Mouse (Mus musculus) lung, embryonic 16.5 days (tissue): Measurements from ENCODE around the gene Garem2. TPM values are rescaled to one million over a fixed set of nuclear protein-coding genes. Genes with fewer than 3 reads are reported as not detected.

Source experiments
- ATAC-seq: fragments of 200-750 bp; cut with Nextera tagmentation; 2 replicates; pipeline ENCODE4 v1.8.0; 2017; ENCODE audit warnings: low read depth, mild to moderate bottlenecking, moderate library complexity
- H3K27ac ChIP-seq: fragments of 300-500 bp; sonication (generic); 2 replicates; pipeline ENCODE4 v1.5.1; 2014; ENCODE audit warnings: mild to moderate bottlenecking, control low read depth, low read length
- H3K27me3 ChIP-seq: fragments of 300-500 bp; sonication (generic); 2 replicates; pipeline ENCODE4 v1.6.1; 2014; ENCODE audit warnings: low read depth, low read length, mixed read lengths; ENCODE audit not compliant: control insufficient read depth, insufficient read depth
- H3K36me3 ChIP-seq: fragments of 300-500 bp; sonication (generic); 2 replicates; pipeline ENCODE4 v1.6.1; 2014; ENCODE audit warnings: low read length; ENCODE audit not compliant: control insufficient read depth, insufficient read depth
- H3K4me1 ChIP-seq: fragments of 300-500 bp; sonication (generic); replicated peaks from 2 replicates; pipeline ENCODE4 v1.6.1; 2014; ENCODE audit warnings: low read length, mixed read lengths; ENCODE audit not compliant: control insufficient read depth, insufficient read depth
- H3K4me2 ChIP-seq: fragments of 300-500 bp; sonication (generic); 2 replicates; pipeline ENCODE4 v1.6.1; 2014; ENCODE audit warnings: low read depth, low read length, control low read depth
- H3K4me3 ChIP-seq: fragments of 300-500 bp; sonication (generic); 2 replicates; pipeline ENCODE4 v1.5.1; 2014; ENCODE audit warnings: mild to moderate bottlenecking, low read length, control low read depth
- H3K9ac ChIP-seq: fragments of 300-500 bp; sonication (generic); 2 replicates; pipeline ENCODE4 v1.6.1; 2014; ENCODE audit warnings: low read length, control low read depth
- H3K9me3 ChIP-seq: fragments of 300-500 bp; sonication (generic); 2 replicates; pipeline ENCODE4 v1.6.1; 2016; ENCODE audit warnings: low read length; ENCODE audit not compliant: control insufficient read depth
- WGBS: fragments of 180-500 bp; shearing (Covaris S2); extraction: QIAGEN DNeasy Blood & Tissue Kit; methylation state at CpG from one replicate; pipeline ENCODE4 v1.1.7; 2014; 5-methylcytosine and 5-hydroxymethylcytosine counted together
- polyA plus RNA-seq: library from polyadenylated mRNA; unstranded; fragments of >200 nt; fragmentation: Nextera tagmentation; extraction: Ambion mirVana; gene quantifications from 2 replicates; pipeline ENCODE4 v1.2.1, GENCODE M21; 2015

The Garem2 gene
- polyA plus RNA-seq, 1 experiment from 2014 or later, result 0.10 TPM

GRCm38 (mm10) chr5:30154474-30155394 is 49.8 kb downstream of the Garem2 start, which contains the start of the genes Hadha and Hadhb:
TSS of gene Hadha (minus strand) at chr5:30155162.
TSS of gene Hadhb (plus strand) at chr5:30155248.
- H3K4me3 ChIP-seq, result peak within 1 kb of the TSS; percentile 98
- H3K27ac ChIP-seq, result peak within 1 kb of the TSS; percentile 92
- H3K27me3 ChIP-seq, result no peaks in the 10 kb centered on the region
- H3K9ac ChIP-seq, result peak within 1 kb of the TSS; percentile 97
- peaks cover 7% of the 10 kb centered on the region for H3K4me1 ChIP-seq
- H3K4me2 ChIP-seq, result peak within 1 kb of the TSS; percentile 81
- under 1% methylated on average over 53 of the region's 53 CpGs for WGBS
- no peaks in the 10 kb centered on the region for H3K9me3 ChIP-seq
- ATAC-seq, result peak; percentile 94
- no peaks in the 10 kb centered on the region for H3K36me3 ChIP-seq

DNA sequence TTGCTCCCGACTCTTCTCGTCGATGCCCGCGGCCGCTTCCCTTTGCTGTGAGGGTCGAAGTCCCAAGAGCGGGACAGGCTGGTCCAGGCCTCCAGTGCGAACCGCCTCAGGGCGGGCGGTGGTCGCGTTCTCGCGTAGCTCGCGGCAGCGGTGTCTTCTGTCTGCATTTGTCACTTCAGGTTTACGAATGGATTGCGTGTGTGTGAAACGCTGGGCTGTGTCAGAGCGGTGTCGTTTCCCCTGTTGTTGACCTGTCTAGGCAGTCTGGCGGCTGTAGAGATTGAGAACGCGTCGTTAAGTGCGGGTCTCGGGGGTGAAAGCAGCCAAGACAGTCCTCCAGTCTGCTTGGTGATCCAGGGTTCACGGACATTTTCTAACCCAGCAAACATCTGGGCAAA is 50.4 kb downstream of the Garem2 start:
- Histone ChIP-seq H3K9me3 (no peaks in the 10 kb centered on the region), H3K27ac (peak overlapping the region; percentile 92), H3K36me3 (no peaks in the 10 kb centered on the region), H3K4me2 (peak overlapping the region; percentile 81), H3K9ac (peak overlapping the region; percentile 97), H3K4me1 (peaks cover 7% of the 10 kb centered on the region), H3K4me3 (peak overlapping the region; percentile 98), H3K27me3 (no peaks in the 10 kb centered on the region)
- whole genome bisulfite sequencing, result 0% methylated on average over 31 of the region's 31 CpGs
- peak; percentile 60 for ATAC-seq

GRCm38 (mm10) chr5:30155821-30156629 is 51.1 kb downstream of the Garem2 start:
- ATAC-seq, result no peak
- Histone ChIP-seq H3K27ac (peak overlapping the region; percentile 92), H3K27me3 (no peaks in the 10 kb centered on the region), H3K4me2 (peak overlapping the region; percentile 81), H3K36me3 (no peaks in the 10 kb centered on the region), H3K4me3 (peak overlapping the region; percentile 98), H3K4me1 (peaks cover 7% of the 10 kb centered on the region), H3K9me3 (no peaks in the 10 kb centered on the region), H3K9ac (peak overlapping the region; percentile 97)
- 24% methylated on average over 13 of the region's 13 CpGs for WGBS

DNA sequence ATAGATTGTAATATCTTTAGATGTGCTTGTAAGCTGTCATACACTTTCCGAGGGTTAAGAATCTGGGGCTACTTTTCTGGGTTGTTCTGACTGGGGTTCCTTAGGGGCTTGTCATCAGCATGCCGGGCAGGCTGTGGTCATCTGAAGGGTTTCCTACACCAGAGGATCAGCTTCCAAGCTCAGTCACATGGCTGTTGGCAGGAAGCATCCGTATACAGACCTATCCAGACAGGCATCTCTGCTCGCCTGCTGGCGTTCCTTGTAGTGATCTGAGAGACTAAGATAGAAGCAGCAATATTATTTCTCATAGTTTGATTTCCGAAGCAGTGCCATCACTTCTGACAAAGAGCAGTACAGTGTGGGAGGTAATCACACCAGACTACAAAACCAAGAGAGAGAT is 54.6 kb downstream of the Garem2 start:
- Histone ChIP-seq H3K9ac (no peak overlapping the region), H3K36me3 (no peaks in the 10 kb centered on the region), H3K4me3 (no peak overlapping the region), H3K4me2 (no peak overlapping the region), H3K9me3 (no peaks in the 10 kb centered on the region), H3K4me1 (peaks cover 5% of the 10 kb centered on the region), H3K27me3 (no peaks in the 10 kb centered on the region), H3K27ac (no peak overlapping the region)
- no peak for ATAC-seq
- 73% methylated on average over 6 of the region's 6 CpGs for WGBS

DNA sequence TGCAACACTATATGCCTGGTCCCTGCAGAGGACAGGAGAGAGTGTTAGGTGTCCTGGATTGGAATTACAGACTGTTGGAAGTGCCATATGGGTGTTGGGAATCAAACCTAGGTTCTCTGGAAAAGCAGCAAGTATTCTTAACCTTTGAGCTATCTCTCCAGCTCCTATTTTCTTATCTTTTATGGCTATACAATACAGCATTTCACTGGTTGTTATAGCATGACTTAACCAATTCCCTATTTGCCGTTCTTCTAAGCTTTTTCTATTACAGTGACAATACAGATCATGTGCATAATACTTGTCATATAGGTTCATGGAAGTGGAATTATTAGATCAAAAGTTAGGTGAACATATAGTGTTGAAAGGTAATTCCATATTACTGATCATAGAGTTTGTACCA is 56.9 kb downstream of the Garem2 start:
- no peaks in the 10 kb centered on the region for H3K9me3 ChIP-seq
- H3K9ac ChIP-seq, result no peak overlapping the region
- H3K4me1 ChIP-seq, result no peaks in the 10 kb centered on the region; the same call in 1 of the 2 replicates
- no peaks in the 10 kb centered on the region for H3K36me3 ChIP-seq
- 96% methylated on average over 1 of the region's 1 CpGs for WGBS
- no peak for ATAC-seq
- H3K4me2 ChIP-seq, result no peak overlapping the region
- H3K27me3 ChIP-seq, result no peaks in the 10 kb centered on the region
- H3K27ac ChIP-seq, result no peak overlapping the region
- H3K4me3 ChIP-seq, result no peak overlapping the region

GRCm38 (mm10) chr5:30162339-30162738 is 57.4 kb downstream of the Garem2 start:
- no peak for ATAC-seq
- no peak overlapping the region for H3K9ac ChIP-seq
- H3K9me3 ChIP-seq, result no peaks in the 10 kb centered on the region
- no peak overlapping the region for H3K4me2 ChIP-seq
- WGBS, result 64% methylated on average over 6 of the region's 6 CpGs
- H3K27me3 ChIP-seq, result no peaks in the 10 kb centered on the region
- H3K4me1 ChIP-seq, result no peaks in the 10 kb centered on the region
- no peaks in the 10 kb centered on the region for H3K36me3 ChIP-seq
- no peak overlapping the region for H3K4me3 ChIP-seq
- no peak overlapping the region for H3K27ac ChIP-seq

DNA sequence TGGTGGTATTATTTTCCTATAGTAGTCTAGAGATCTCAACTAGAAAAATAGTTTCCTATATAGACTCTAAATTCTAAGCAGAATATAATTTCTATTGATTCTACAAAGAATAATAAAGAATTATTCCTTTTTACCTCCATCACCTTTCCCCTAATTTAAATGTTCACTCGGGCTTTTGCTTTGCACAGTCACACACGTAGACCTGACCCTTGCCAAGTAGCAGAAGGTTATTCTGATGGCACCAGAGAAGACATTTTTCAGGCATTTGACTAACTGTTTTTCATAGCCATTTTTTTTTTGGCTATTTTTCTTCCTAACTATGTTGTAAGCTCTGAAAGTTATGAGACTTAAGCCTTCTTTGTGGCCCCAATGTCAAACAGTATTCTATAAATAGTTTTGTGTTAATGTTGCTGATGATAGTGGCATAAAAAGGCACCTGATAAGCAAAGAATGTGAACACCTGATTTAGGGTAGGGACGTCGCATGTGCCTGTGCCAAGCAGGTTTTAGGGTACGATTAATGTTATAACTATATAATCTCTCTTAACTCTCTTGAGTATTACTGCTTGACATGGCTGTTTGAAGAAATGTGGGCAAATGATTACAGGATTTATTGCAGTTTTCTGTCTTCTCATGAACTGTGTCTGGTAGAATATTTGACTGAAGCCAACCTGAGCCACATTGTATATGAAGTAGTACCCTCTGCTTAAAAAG is 60.4 kb downstream of the Garem2 start:
- no peaks in the 10 kb centered on the region for H3K27me3 ChIP-seq
- ATAC-seq, result no peak
- no peak overlapping the region for H3K27ac ChIP-seq
- no peaks in the 10 kb centered on the region for H3K4me1 ChIP-seq
- H3K36me3 ChIP-seq, result no peaks in the 10 kb centered on the region; the same call in 1 of the 2 replicates
- H3K4me2 ChIP-seq, result no peak overlapping the region
- H3K9ac ChIP-seq, result no peak overlapping the region
- no peaks in the 10 kb centered on the region for H3K9me3 ChIP-seq
- H3K4me3 ChIP-seq, result no peak overlapping the region
- 84% methylated on average over 5 of the region's 5 CpGs for WGBS
